Mouse (Mus musculus): Measurements from ENCODE around the gene Gm4201.
"Not testable (repeated sequence)": the region's sequence is repeated elsewhere in the genome, so short reads cannot be mapped to it uniquely, and the experiment has no call there.

The Gm4201 gene
- long read RNA-seq, experiment 1: 0 reads
- long read RNA-seq, experiment 2: 0 reads

GRCm38 (mm10) chr7:22565243-22565642 is at the start of gene Gm4201:
Gene Gm4201 (minus strand): TSS chr7:22565343.
- intact Hi-C loops (cut with DNase I): not testable (repeated sequence)

- intact Hi-C loops (cut with DNase I): not testable (repeated sequence)
These were observed 22.9 kb upstream of the Gm4201 start, which contains the start of gene Gm4565 for GRCm38 (mm10) chr7:22588027-22588426. Gene Gm4565 (minus strand): TSS chr7:22588127.

- intact Hi-C loops (cut with DNase I): not testable (repeated sequence)
These were observed 30.4 kb downstream of the Gm4201 start, which contains the start of gene Gm8677 for GRCm38 (mm10) chr7:22534787-22535186. Gene Gm8677 (minus strand): TSS chr7:22534887.

- intact Hi-C loops (cut with DNase I): not testable (repeated sequence)
These were observed 42.5 kb downstream of the Gm4201 start, which contains the start of gene Vmn1r152 for GRCm38 (mm10) chr7:22522667-22523066. Gene Vmn1r152 (plus strand): TSS chr7:22522967.
